Mouse (Mus musculus) thymus, postnatal 10 days (tissue): ENCODE results near the gene Tas2r143.

ENCODE experiments used
- DNase-seq, 2 experiments: peaks; one replicate each; pipeline ENCODE4 v3.0.0; 2021; ENCODE audit warnings: low spot score in 2 of 2

The Tas2r143 gene

GRCm38 (mm10) chr6:42399938-42400337 lies at the start of gene Tas2r143:
TSS of gene Tas2r143 (plus strand) at chr6:42400238.
- DNase-seq: no peak

GRCm38 (mm10) chr6:42350968-42351775 lies 48.9 kb upstream of the Tas2r143 start:
- no peak for DNase-seq

GRCm38 (mm10) chr6:42351776-42352485 lies 48.1 kb upstream of the Tas2r143 start:
- DNase-seq: no peak

DNA sequence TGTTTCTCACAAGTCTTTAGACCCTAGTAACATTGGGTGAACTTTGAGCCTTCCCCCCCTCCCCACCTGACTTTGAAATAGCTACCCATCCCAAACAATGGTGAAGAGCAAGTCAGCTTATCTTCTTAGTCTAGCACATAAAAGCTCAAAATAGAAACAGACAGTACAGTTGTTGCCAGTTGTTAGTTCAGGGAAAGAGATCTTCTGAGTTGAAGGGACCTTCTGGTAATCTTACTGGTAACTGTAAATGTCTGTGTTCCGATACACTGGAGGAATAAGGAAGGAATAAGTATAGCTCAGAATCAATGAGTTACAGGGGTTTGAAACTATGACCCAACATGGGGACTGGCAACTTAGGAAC lies 47.6 kb upstream of the Tas2r143 start:
- DNase-seq: no peak

DNA sequence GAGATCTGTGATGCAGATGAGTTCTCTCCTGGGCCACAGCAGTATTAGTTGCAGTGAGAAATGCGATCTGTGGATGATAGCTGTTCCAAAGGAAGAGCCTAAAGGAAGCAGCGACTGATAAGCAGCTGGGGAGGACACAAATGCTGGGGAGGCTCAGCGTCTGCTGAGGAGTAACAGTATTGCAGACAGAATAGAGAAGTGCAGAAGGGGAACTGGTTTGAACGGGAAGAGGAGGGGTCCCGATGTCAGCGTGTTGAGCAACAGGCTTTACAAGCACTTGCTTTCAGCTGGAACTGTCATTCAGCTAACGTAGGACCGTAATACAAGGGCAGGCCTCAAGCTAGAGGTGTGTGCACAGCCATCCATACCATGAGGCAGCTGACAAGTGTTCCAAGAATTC lies 46.9 kb upstream of the Tas2r143 start:
- no peak for DNase-seq

- DNase-seq: no peak
Measured at GRCm38 (mm10) chr6:42354076-42355019, 45.7 kb upstream of the Tas2r143 start.

DNA sequence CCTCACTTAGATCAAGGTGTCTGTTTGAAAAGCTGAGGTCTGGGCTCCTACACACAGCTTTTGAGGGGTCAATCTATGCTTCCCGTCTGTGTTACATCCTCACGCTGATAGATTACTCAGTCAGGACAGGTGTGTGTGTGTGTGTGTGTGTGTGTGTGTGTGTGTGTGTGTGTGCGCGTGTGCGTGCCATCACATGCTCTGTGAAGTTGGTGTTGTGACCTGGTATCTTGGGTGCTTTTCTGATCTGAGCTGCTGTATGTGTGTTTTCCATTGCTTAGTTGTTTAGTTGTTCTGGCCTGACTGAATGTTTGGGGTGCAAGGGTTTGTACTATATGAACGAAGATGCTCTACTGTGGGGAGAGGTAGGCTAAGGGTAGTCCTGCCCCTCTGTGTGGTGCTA lies 44.7 kb upstream of the Tas2r143 start:
- DNase-seq: no peak

DNA sequence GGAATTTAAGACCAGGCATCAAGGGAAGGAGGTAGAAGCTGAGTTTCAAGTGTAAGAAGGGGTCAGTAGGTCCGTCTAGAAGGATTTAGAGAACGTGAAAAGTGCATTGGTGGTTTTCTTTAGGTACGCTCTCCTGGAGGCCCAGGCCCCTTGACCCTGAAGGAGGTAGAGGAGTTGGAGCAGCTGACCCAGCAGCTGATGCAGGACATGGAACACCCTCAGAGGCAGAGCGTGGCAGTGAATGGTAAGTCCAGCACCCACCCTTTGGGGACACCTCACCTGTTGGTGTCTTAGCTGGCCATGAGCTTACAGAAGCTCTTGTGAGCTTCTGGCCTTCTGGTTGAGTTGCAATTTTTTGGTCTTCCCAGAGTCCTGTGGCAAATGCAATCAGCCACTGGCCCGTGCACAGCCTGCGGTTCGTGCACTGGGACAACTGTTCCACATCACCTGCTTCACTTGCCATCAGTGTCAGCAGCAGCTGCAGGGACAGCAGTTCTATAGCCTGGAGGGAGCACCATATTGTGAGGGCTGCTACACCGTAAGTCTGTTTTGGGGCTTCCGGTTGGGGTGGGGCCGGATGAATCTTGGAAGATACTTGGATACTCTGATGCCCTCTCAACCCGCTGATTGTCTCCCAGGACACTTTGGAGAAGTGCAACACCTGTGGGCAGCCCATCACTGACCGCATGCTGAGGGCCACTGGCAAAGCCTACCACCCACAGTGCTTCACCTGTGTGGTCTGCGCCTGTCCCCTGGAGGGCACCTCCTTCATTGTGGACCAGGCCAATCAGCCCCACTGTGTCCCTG lies 44.0 kb upstream of the Tas2r143 start:
- no peak for DNase-seq

GRCm38 (mm10) chr6:42356913-42357312 lies 43.1 kb upstream of the Tas2r143 start:
- no peak for DNase-seq

DNA sequence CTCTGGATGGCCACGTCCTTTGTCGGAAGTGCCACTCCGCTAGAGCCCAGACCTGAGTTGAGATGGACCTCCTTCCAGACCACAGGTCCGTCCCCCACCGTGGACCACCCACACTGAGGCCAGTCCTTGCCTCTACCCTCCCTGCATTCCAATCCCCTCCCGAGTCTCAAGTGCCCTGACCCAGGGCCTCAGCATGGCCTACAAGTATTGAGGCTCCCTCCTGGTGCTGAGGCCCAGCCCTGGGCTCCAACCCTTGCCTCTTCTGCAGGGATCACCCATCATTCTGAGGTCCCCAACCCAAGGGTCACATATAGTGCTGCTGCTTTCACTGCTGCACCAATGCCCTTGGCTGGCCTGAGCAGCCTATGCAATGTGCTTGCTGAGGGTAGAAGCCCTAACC lies 42.1 kb upstream of the Tas2r143 start:
- no peak for DNase-seq

- DNase-seq: no peak
Measured at GRCm38 (mm10) chr6:42358901-42359300, 41.1 kb upstream of the Tas2r143 start.

DNA sequence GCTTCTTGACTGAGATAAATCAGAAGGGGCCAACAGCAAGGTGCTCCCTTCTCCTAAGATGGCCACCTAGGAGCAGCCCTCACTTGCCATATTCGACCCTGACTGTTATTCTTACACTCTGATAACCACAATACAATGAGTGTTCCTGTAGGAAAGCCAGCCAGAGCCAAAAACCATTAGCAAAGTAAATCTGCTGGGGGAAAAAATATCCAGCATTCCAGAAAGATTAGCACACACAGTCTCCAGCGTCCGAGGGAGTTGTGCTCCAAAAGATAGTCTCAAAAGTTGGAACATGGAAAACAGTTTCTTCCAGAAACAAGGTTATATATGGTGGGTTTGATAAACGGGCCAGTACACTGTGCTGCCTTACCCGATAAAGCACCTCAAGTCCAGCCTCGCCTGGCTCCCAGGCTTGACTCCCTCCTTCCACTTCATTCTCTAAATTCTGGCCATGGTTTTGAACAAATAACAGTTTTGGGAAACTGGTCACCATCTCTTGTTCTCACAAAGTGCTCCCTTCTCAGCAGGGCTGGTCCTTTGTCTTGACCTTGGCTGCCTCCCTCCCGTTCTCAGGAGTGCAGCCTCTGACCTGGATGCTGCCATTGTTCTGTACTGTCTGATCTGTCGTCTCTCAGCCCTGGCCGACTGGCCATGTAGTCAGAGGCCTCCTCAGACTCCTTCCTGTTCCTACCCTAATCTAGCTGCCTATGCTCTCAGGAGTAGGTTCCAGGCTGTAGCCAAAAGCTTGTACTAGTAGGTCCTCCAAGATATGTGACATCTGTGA lies 40.5 kb upstream of the Tas2r143 start:
- no peak for DNase-seq

- no peak for DNase-seq
Measured at GRCm38 (mm10) chr6:42360231-42360840, 39.7 kb upstream of the Tas2r143 start.

DNA sequence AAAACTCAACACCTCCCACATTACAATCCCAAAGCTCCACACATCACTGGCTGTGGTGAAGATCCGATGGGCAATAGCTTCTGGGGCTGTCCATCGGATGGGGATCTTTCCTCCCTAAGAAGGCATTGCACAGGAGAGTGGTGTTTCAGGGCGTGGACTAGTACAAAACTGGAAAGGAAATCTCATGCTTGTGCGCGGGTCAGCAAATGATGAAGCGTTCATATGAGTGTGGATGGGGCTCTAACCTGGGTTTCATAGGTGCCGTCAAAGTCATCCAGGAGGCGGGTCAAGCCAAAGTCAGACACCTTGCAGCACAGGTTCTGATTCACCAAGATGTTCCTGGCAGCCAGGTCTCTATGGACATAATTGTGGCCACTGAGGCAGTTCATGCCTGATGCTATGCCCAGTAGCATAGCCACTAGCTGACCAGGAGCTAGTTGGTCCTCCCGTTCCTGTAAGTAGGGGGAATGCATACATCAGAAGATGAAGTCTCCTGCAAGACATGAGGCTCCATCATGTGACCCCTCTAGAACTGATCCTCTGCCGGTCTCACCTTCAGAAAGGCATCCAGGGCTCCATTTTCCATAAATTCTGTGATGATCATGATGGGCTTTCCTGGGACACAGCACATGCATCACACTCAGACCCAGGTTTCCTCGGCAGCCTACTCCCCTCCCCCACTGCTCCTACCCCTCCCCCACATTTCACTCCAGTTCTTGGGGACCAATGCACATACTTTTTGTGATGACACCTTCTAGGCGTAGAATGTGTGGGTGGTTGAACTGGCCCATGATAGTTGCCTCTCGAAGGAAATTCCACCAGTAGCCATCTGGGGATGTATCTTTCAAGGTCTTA lies 38.8 kb upstream of the Tas2r143 start:
- DNase-seq: no peak

DNA sequence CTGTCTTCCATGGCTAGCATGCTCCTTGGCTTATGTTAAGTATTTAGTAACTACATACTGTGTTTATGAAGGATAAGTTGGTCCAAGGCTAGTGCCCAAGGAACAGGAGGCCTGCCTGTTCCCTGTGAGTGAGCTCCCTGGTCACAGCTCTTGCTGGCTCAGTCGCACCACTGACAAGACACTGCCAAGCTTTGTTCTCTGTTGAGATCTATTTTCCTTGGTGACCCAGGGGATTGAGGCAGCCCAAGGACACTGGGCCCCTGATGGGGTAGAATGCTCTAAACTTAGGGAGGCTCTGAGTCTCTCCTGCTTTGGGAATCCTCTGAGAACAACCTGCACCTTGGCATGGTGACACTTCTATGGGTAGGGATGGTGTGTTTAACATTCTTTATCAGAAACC lies 38.0 kb upstream of the Tas2r143 start:
- DNase-seq: no peak

GRCm38 (mm10) chr6:42362497-42362896 lies 37.5 kb upstream of the Tas2r143 start:
- DNase-seq: no peak

GRCm38 (mm10) chr6:42362974-42363373 lies 37.1 kb upstream of the Tas2r143 start:
- DNase-seq: no peak

- DNase-seq: no peak
Measured at GRCm38 (mm10) chr6:42364066-42364465, 36.0 kb upstream of the Tas2r143 start.

- DNase-seq: no peak
Measured at GRCm38 (mm10) chr6:42364607-42365006, 35.4 kb upstream of the Tas2r143 start.
